Mouse (Mus musculus) heart, postnatal 0 days (tissue): ENCODE measurements at regions not wholly inside any gene's neighbourhood (a gene's known extent, or its start where the extent isn't known, plus 50 kb on each side); places are given as distances from the start of the nearest gene placed in this dataset.

ENCODE experiments used
- ATAC-seq: fragments of 200-750 bp; cut with Nextera tagmentation; 2 replicates; pipeline ENCODE4 v1.8.0; 2017; ENCODE audit warnings: low read depth, moderate number of reproducible peaks, moderate library complexity; ENCODE audit not compliant: insufficient read depth
- DNase-seq: peaks from one replicate; pipeline ENCODE4 v3.0.0-alpha.2; 2016; ENCODE audit warnings: low spot score
- H3K27ac ChIP-seq: fragments of 300-500 bp; sonication (generic); 2 replicates; pipeline ENCODE4 v1.5.1; 2014; ENCODE audit warnings: low read depth, mild to moderate bottlenecking
- H3K27me3 ChIP-seq: fragments of 300-500 bp; sonication (generic); 2 replicates; pipeline ENCODE4 v1.6.1; 2014; ENCODE audit warnings: low read length, mixed read lengths; ENCODE audit not compliant: control insufficient read depth, insufficient read depth
- H3K36me3 ChIP-seq: fragments of 300-500 bp; sonication (generic); replicated peaks from 2 replicates; pipeline ENCODE4 v1.6.1; 2014; ENCODE audit warnings: low read length, mixed read lengths; ENCODE audit not compliant: control insufficient read depth, insufficient read depth
- H3K4me1 ChIP-seq: fragments of 300-500 bp; sonication (generic); 2 replicates; pipeline ENCODE4 v1.6.1; 2014; ENCODE audit warnings: antibody characterized with exemption; ENCODE audit not compliant: control insufficient read depth, insufficient read depth
- H3K4me2 ChIP-seq: fragments of 300-500 bp; sonication (generic); 2 replicates; pipeline ENCODE4 v1.6.1; 2014; ENCODE audit warnings: low read depth, mild to moderate bottlenecking, low read length, moderate library complexity
- H3K4me3 ChIP-seq: fragments of 300-500 bp; sonication (generic); 2 replicates; pipeline ENCODE4 v1.5.1; 2014; ENCODE audit warnings: low read depth, low read length
- H3K9ac ChIP-seq: fragments of 300-500 bp; sonication (generic); replicated peaks from 2 replicates; pipeline ENCODE4 v1.6.1; 2014; ENCODE audit warnings: low read depth, low read length, mixed read lengths
- H3K9me3 ChIP-seq: fragments of 300-500 bp; sonication (generic); replicated peaks from 2 replicates; pipeline ENCODE4 v1.6.1; 2016; ENCODE audit warnings: low read length; ENCODE audit not compliant: control insufficient read depth
- CTCF ChIP-seq: IDR thresholded peaks from 2 replicates; pipeline ENCODE4 v1.5.1; 2016; ENCODE audit warnings: antibody characterized with exemption, control low read depth, low read depth
- EP300 ChIP-seq: IDR thresholded peaks from 2 replicates; pipeline ENCODE4 v1.6.1; 2016; ENCODE audit warnings: antibody characterized with exemption, low read depth
- WGBS: fragments of 180-500 bp; shearing (Covaris S2); extraction: QIAGEN DNeasy Blood & Tissue Kit; methylation state at CpG from one replicate; pipeline ENCODE4 v1.1.7; 2014; 5-methylcytosine and 5-hydroxymethylcytosine counted together

DNA sequence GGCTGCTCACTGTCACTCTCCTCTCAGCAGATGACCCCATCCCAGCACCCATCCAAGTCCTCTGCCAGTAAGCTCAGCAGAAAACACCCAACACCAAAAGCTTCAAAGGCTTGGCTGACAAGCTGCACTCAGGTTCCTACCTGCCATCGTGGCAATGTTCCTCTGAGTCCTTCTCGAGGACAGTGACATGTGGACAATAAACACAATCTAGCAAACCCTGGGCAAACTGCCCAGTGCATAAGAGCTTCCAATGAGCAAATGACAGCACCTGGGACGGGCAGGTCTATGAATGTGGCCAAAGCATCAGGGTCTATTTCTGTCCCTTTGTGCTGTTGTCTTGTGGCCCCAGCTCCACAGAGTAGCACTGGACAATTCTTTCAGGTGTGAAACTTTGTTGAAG lies 86.9 kb downstream of the Hes1 start:
- no peak for DNase-seq
- Histone ChIP-seq H3K9me3 (no peaks in the 10 kb centered on the region), H3K4me3 (no peak overlapping the region), H3K27ac (no peak overlapping the region), H3K27me3 (0 out of 2 replicates have a peak, but pooled peaks cover 2% of the 10 kb centered on the region), H3K4me2 (no peak overlapping the region), H3K9ac (no peak overlapping the region), H3K36me3 (no peaks in the 10 kb centered on the region), H3K4me1 (no peaks in the 10 kb centered on the region)
- no peak for ATAC-seq
- WGBS, result 25% methylated on average over 3 of the region's 3 CpGs
- TF ChIP-seq CTCF (no peak), EP300 (no peak)

DNA sequence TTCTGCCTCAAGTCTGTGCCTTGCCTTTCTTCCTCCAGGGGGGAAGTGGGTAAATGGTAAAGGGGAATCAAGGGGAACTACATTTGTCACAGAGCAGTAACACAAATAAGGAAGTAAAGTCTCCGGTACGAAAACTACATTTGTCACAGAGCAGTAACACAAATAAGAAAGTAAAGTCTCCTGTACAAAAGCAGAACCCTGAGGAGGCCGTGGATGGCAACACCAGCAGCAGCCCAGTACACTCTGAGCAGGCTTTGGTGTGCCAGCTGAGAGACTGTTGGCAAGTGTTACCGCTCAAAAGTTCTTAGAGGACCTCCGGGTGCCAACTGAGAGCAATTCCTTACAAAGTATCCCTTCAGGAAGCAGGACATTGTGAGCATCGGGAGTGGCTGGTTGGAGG lies 90.9 kb downstream of the Hes1 start:
- H3K36me3 ChIP-seq, result no peaks in the 10 kb centered on the region
- H3K4me3 ChIP-seq, result no peak overlapping the region
- no peaks in the 10 kb centered on the region for H3K9me3 ChIP-seq
- DNase-seq (no peak), ATAC-seq (no peak)
- TF ChIP-seq CTCF (no peak), EP300 (no peak)
- no peak overlapping the region for H3K27ac ChIP-seq
- no peak overlapping the region for H3K9ac ChIP-seq
- 24% methylated on average over 6 of the region's 6 CpGs for WGBS
- 0 out of 2 replicates have a peak, but pooled peaks cover 2% of the 10 kb centered on the region for H3K27me3 ChIP-seq
- no peaks in the 10 kb centered on the region for H3K4me1 ChIP-seq
- no peak overlapping the region for H3K4me2 ChIP-seq

- Histone ChIP-seq H3K4me1 (no peaks in the 10 kb centered on the region), H3K4me3 (no peak overlapping the region), H3K27ac (no peak overlapping the region), H3K4me2 (no peak overlapping the region), H3K9ac (no peak overlapping the region), H3K36me3 (no peaks in the 10 kb centered on the region), H3K27me3 (no peaks in the 10 kb centered on the region), H3K9me3 (no peaks in the 10 kb centered on the region)
- no peak for TF ChIP-seq CTCF
- no peak for TF ChIP-seq EP300
- no peak for ATAC-seq
- WGBS, result 48% methylated on average over 6 of the region's 6 CpGs
- DNase-seq, result no peak
These were observed 91.5 kb downstream of the Hes1 start for GRCm38 (mm10) chr16:30155486-30156246.

DNA sequence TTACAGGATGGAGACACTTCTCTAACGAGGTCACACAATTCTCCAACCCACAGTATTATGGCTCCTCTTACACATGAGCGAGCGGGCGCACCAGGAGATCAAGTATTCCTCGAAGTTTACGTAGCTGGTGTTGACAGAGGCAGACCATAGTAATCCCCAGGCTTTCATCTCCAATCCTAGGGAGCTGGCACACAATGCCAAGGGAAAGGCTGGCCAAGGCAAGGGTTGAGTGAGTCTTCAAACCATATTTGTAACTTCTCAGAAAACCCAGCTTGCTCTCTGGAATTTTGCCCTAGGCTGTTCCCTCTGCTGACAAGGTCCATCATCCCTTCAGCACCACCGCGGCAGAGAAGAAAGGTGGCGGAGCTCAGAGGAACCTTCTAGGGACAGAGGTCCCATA lies 94.0 kb downstream of the Hes1 start:
- H3K9me3 ChIP-seq, result no peaks in the 10 kb centered on the region
- no peaks in the 10 kb centered on the region for H3K36me3 ChIP-seq
- ATAC-seq (no peak), DNase-seq (no peak)
- H3K27me3 ChIP-seq, result no peaks in the 10 kb centered on the region
- TF ChIP-seq EP300 (no peak), CTCF (no peak)
- no peak overlapping the region for H3K4me2 ChIP-seq
- no peak overlapping the region for H3K9ac ChIP-seq
- no peak overlapping the region for H3K4me3 ChIP-seq
- no peak overlapping the region for H3K27ac ChIP-seq
- 92% methylated on average over 9 of the region's 9 CpGs for WGBS
- no peaks in the 10 kb centered on the region for H3K4me1 ChIP-seq

GRCm38 (mm10) chr16:30160399-30160798 lies 96.2 kb downstream of the Hes1 start:
- H3K9ac ChIP-seq, result no peak overlapping the region
- no peaks in the 10 kb centered on the region for H3K36me3 ChIP-seq
- 18% methylated on average over 2 of the region's 2 CpGs for WGBS
- no peak overlapping the region for H3K4me2 ChIP-seq
- no peaks in the 10 kb centered on the region for H3K4me1 ChIP-seq
- DNase-seq (no peak), ATAC-seq (no peak)
- no peaks in the 10 kb centered on the region for H3K9me3 ChIP-seq
- no peak for TF ChIP-seq EP300
- H3K27me3 ChIP-seq, result no peaks in the 10 kb centered on the region
- H3K27ac ChIP-seq, result no peak overlapping the region
- H3K4me3 ChIP-seq, result no peak overlapping the region

DNA sequence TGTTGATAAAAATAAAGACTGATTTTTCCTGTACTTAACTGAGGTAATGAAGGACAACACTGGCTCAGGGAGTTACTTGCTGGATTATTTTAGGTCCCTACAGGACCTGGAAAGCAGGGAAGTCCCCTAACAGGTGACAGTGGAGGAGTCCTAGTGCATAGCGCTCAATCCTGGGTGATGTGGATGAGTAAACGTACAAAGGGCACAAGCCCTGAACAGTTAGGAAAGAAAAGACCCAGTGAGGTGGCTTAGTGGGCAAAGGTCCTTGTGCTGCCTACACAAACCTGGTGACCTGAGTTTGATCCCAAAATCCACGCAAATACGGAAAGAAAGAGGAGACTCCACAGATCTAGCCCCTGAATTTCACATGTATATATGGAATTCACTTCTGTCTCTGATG lies 99.1 kb downstream of the Hes1 start:
- Histone ChIP-seq H3K9me3 (no peaks in the 10 kb centered on the region), H3K9ac (no peak overlapping the region), H3K27me3 (no peaks in the 10 kb centered on the region), H3K4me2 (no peak overlapping the region), H3K4me1 (no peaks in the 10 kb centered on the region), H3K27ac (no peak overlapping the region), H3K4me3 (no peak overlapping the region), H3K36me3 (no peaks in the 10 kb centered on the region)
- ATAC-seq (no peak), DNase-seq (no peak)
- 78% methylated on average over 4 of the region's 4 CpGs for WGBS
- no peak for TF ChIP-seq CTCF
